Mouse (Mus musculus) lung, postnatal 0 days (tissue): ENCODE data around the gene Mmp17. TPM values are rescaled to one million over a fixed set of nuclear protein-coding genes. Genes with fewer than 3 reads are reported as not detected.
A peak's percentile ranks its signal among the peaks of the same experiment; 100 is the strongest.

Experiments used
- ATAC-seq: fragments of 200-750 bp; cut with Nextera tagmentation; 2 replicates; pipeline ENCODE4 v1.8.0; 2017; ENCODE audit warnings: moderate library complexity
- DNase-seq: peaks from one replicate; pipeline ENCODE4 v3.0.0-alpha.2; 2016; ENCODE audit warnings: low spot score
- H3K27ac ChIP-seq: fragments of 300-500 bp; sonication (generic); 2 replicates; pipeline ENCODE4 v1.5.1; 2014; ENCODE audit warnings: antibody characterized with exemption, mild to moderate bottlenecking, low read length, mixed read lengths
- H3K27me3 ChIP-seq: fragments of 300-500 bp; sonication (generic); replicated peaks from 2 replicates; pipeline ENCODE4 v1.6.1; 2014; ENCODE audit warnings: low read length, mixed read lengths; ENCODE audit not compliant: insufficient read depth
- H3K36me3 ChIP-seq: fragments of 300-500 bp; sonication (generic); 2 replicates; pipeline ENCODE4 v1.6.1; 2014; ENCODE audit warnings: low read length, mixed read lengths; ENCODE audit not compliant: insufficient read depth
- H3K4me1 ChIP-seq: fragments of 300-500 bp; sonication (generic); 2 replicates; pipeline ENCODE4 v1.6.1; 2014; ENCODE audit warnings: antibody characterized with exemption, low read depth, low read length, mixed read lengths; ENCODE audit not compliant: insufficient read depth
- H3K4me2 ChIP-seq: fragments of 300-500 bp; sonication (generic); replicated peaks from 2 replicates; pipeline ENCODE4 v1.6.1; 2014; ENCODE audit warnings: low read depth, mild to moderate bottlenecking, low read length, moderate library complexity, mixed read lengths
- H3K4me3 ChIP-seq: fragments of 300-500 bp; sonication (generic); 2 replicates; pipeline ENCODE4 v1.5.1; 2014; ENCODE audit warnings: low read depth, low read length
- H3K9ac ChIP-seq: fragments of 300-500 bp; sonication (generic); replicated peaks from 2 replicates; pipeline ENCODE4 v1.6.1; 2014; ENCODE audit warnings: low read depth, mild to moderate bottlenecking
- H3K9me3 ChIP-seq: fragments of 300-500 bp; sonication (generic); 2 replicates; pipeline ENCODE4 v1.6.1; 2016; ENCODE audit warnings: low read length, mixed read lengths
- CTCF ChIP-seq: IDR thresholded peaks from 2 replicates; pipeline ENCODE4 v1.5.1; 2016; ENCODE audit warnings: antibody characterized with exemption, mild to moderate bottlenecking
- EP300 ChIP-seq: IDR thresholded peaks from 2 replicates; pipeline ENCODE4 v1.6.1; 2016; ENCODE audit warnings: antibody characterized with exemption, mild to moderate bottlenecking, control low read depth
- WGBS: fragments of 180-500 bp; shearing (Covaris S2); extraction: QIAGEN DNeasy Blood & Tissue Kit; methylation state at CpG from one replicate; pipeline ENCODE4 v1.1.7; 2014; 5-methylcytosine and 5-hydroxymethylcytosine counted together
- polyA plus RNA-seq: library from polyadenylated mRNA; unstranded; fragments of >200 nt; fragmentation: Nextera tagmentation; extraction: Ambion mirVana; gene quantifications from 2 replicates; pipeline ENCODE4 v1.2.1, GENCODE M21; 2015

Gene Mmp17
- polyA plus RNA-seq, 1 experiment from 2014 or later = 0.31 TPM

- DNase-seq = peak; percentile 15
- peaks cover 14% of the 10 kb centered on the region for H3K27me3 ChIP-seq
- ATAC-seq = no peak
- H3K36me3 ChIP-seq = no peaks in the 10 kb centered on the region
- no peaks in the 10 kb centered on the region for H3K9me3 ChIP-seq
- H3K27ac ChIP-seq = no peak overlapping the region
- H3K4me1 ChIP-seq = peaks cover 4% of the 10 kb centered on the region
- peak overlapping the region; percentile 60 for H3K4me3 ChIP-seq
- WGBS = under 1% methylated on average over 68 of the region's 76 CpGs
- peak overlapping the region; percentile 100 for H3K4me2 ChIP-seq
- H3K9ac ChIP-seq = 0 out of 2 replicates have a peak overlapping the region, but pooled peaks have one; percentile 32
- no peak for TF ChIP-seq EP300
- TF ChIP-seq CTCF = no peak
Measured at GRCm38 (mm10) chr5:129584583-129585541, 893 bp downstream of the Mmp17 start.

DNA sequence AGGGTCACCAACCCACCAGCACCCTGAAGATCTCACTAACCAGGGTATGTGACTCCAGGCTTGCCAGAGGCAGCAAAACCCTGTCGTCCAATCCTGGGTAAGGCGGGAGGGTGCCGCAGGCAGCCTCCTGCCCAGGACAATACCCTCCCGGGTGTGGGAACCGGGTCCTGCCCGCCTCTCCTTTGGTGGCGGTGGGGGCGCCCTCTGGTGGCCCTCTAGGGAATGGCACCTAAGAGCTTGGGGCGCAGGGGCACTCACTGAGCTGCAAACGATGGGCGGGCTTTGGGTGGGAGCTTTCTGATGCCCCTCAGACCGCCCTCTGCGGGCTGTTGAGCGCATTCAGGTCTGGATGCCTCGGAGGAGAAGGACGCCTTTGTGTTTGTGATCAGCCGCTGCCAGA is 2.0 kb downstream of the Mmp17 start:
- DNase-seq = peak; percentile 83
- H3K4me1 ChIP-seq = peaks cover 4% of the 10 kb centered on the region
- peaks cover 14% of the 10 kb centered on the region for H3K27me3 ChIP-seq
- peak; percentile 61 for ATAC-seq
- H3K27ac ChIP-seq = no peak overlapping the region
- no peaks in the 10 kb centered on the region for H3K36me3 ChIP-seq
- H3K4me2 ChIP-seq = peak overlapping the region; percentile 100
- WGBS = 2% methylated on average over 17 of the region's 17 CpGs
- TF ChIP-seq EP300 (no peak), CTCF (peak; percentile 95)
- H3K4me3 ChIP-seq = 0 out of 2 replicates have a peak overlapping the region, but pooled peaks have one; percentile 10
- no peak overlapping the region for H3K9ac ChIP-seq
- H3K9me3 ChIP-seq = no peaks in the 10 kb centered on the region

DNA sequence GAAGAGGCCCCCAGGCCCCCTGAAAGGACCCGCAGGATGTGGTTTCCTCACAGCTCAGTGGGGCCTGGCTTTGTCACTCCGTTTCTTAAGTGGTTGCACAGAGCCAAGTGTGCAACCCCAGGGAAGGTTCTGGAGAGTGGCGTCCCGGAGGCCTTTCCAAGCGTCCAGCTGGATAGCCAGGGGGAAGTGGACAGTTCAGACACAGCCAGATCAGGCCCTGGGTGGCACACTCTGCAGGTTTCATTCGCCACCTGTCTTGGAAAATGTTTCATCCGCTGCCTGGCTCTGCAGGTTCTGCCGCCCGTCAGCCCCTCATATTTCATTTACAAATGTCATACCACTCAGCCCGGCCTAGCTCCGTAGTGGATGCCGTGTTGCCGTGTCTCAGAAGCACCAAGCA is 2.5 kb downstream of the Mmp17 start:
- no peak overlapping the region for H3K4me3 ChIP-seq
- no peaks in the 10 kb centered on the region for H3K36me3 ChIP-seq
- WGBS = 45% methylated on average over 13 of the region's 13 CpGs
- H3K27ac ChIP-seq = no peak overlapping the region
- H3K9ac ChIP-seq = no peak overlapping the region
- ATAC-seq = no peak
- H3K27me3 ChIP-seq = peaks cover 14% of the 10 kb centered on the region
- H3K4me2 ChIP-seq = peak overlapping the region; percentile 100; the same call in 1 of the 2 replicates
- no peak for DNase-seq
- no peak for TF ChIP-seq CTCF
- TF ChIP-seq EP300 = no peak
- no peaks in the 10 kb centered on the region for H3K9me3 ChIP-seq
- H3K4me1 ChIP-seq = peaks cover 4% of the 10 kb centered on the region

DNA sequence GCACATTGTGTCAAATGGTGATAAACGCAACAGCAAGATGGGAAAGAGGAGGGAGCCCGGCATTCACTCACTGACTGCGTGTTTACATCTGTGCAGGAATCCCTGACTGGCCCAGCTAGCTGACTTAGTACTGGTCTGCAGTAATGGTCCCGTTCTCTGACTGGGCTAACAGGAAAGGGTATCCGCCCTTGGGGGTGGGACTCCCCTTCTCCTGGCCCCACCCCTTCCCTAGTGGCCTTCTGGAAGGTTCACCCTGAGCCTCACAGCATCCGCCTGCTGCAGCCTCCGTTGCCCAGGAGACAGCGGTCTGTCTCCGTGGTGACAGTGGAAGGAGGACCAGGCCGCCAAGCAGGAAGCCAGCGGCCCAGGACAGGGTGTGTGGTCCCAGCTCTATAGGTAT is 6.9 kb downstream of the Mmp17 start:
- Histone ChIP-seq H3K4me2 (no peak overlapping the region), H3K9ac (no peak overlapping the region), H3K9me3 (no peaks in the 10 kb centered on the region), H3K27ac (no peak overlapping the region), H3K4me1 (no peaks in the 10 kb centered on the region; the same call in 1 of the 2 replicates), H3K4me3 (no peak overlapping the region), H3K36me3 (no peaks in the 10 kb centered on the region), H3K27me3 (no peaks in the 10 kb centered on the region)
- DNase-seq (no peak), ATAC-seq (0 out of 2 replicates have a peak, but pooled peaks have one; percentile 15)
- TF ChIP-seq CTCF (no peak), EP300 (no peak)
- WGBS = 19% methylated on average over 11 of the region's 11 CpGs

DNA sequence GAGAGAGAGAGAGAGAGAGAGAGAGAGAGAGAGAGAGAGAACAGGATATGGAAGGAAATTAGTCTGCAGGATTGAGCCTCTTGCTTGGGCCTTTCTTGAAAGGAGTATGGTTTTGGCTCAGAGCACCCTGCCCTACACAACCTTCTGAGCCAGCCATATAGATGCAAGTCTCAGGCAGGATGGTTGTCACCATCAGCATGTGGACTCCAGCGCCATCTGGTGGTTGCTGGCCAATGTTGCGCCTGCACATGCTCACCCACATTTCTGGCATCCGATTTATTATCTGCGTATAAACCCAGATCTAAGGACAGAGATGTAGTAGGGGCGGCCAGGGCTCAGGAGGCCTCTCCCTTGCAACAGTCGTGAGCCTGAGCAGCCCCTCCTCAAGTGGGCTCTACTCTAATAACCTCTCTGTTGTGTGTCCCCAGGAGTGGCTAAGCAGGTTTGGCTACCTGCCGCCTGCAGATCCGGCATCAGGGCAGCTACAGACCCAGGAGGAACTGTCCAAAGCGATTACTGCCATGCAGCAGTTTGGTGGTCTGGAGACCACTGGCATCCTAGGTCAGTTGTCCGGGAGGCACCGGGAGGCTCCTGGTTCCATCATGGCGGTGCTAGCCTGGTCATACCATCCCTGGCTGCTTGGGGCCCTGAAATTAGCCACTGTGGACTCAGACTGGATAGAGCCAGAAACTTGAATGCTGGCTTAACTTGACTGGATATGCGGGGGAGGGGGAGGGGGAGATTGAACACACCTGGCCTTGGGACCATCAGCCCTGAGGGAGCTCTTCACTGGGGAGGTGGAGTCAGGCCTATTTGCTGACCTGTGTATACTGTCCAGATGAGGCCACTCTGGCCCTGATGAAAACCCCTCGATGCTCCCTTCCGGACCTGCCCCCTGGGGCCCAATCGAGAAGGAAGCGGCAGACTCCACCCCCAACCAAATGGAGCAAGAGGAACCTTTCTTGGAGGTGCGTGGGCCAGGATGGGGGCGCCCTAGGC is 10.4 kb downstream of the Mmp17 start:
- no peak for TF ChIP-seq EP300
- peak; percentile 99 for TF ChIP-seq CTCF

More for the DNA sequence above, 10.4 kb downstream of the Mmp17 start:
- Histone ChIP-seq H3K4me2 (no peak overlapping the region), H3K4me3 (no peak overlapping the region), H3K27ac (no peak overlapping the region), H3K9ac (no peak overlapping the region), H3K9me3 (no peaks in the 10 kb centered on the region), H3K4me1 (no peaks in the 10 kb centered on the region; the same call in 1 of the 2 replicates), H3K36me3 (no peaks in the 10 kb centered on the region), H3K27me3 (no peaks in the 10 kb centered on the region)
- peak; percentile 49; the same call in 1 of the 2 replicates for ATAC-seq
- WGBS = 32% methylated on average over 19 of the region's 19 CpGs
- peak; percentile 75 for DNase-seq
